Mouse (Mus musculus): ENCODE data around the gene Zdhhc13. TPM values are rescaled to one million over a fixed set of nuclear protein-coding genes. Genes with fewer than 3 reads are reported as not detected.

Zdhhc13 gene
- polyA plus RNA-seq, 1 experiment from 2014 or later = 28.8 TPM

DNA sequence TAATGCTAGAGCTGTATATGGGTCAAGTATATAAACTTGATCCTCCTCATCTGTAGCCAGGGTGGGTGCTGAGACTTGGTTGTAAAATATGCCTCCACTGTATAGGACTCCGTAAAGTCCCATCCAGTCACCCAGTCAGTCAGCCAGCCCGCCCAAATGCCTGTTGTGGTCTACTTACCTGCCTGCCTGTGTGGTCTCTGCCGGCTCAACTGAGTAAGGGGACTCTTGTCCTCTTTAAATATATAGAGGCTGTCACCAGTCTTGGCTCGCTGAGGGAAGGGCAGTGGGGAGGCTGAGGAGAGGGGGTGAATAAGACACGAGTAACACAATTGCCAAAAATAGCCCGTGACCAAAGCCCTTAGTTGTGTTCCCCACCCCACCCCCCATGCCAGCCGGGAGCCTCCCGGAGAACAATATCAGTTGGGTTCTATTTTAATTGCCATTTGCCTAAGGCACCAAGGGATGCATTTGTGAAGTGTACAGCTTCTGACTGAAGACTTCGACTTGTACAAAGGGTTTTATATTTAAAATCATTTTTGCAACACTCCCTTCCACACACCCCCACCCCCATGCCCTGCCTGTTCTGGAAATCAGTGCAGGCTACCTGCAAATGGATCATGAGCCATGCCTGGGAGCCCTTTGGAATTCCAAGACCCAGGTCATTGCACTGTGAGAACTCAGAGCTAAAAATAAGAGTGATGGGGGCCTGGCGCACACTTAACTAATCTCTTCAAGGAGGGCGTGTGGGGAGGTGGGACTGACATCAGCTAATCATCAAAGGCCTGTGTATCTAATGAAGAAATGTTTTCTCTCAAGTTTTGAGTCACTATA is 59.2 kb downstream of the Zdhhc13 start, which contains the start of gene Csrp3:
Gene Csrp3 (minus strand): TSS at position 214 of the 831 bp plus-strand sequence.
- WGBS = 48% methylated on average over 11 of the region's 11 CpGs
- Histone ChIP-seq H3K9ac (no peak within 1 kb of the TSS), H3K4me3 (no peak within 1 kb of the TSS), H3K9me3 (no peaks in the 10 kb centered on the region), H3K4me1 (peaks cover 14% of the 10 kb centered on the region), H3K36me3 (no peaks in the 10 kb centered on the region), H3K4me2 (replicated peaks) (no peak within 1 kb of the TSS), H3K27ac (no peak within 1 kb of the TSS), H3K27me3 (no peaks in the 10 kb centered on the region)
- no peak; the same call in 1 of the 2 replicates for ATAC-seq (ENCODE audit: low FRiP score, low read depth)

GRCm38 (mm10) chr7:48851529-48852104 is 62.8 kb downstream of the Zdhhc13 start:
- no peak for ATAC-seq (ENCODE audit: low FRiP score, low read depth)
- no peak overlapping the region for H3K4me3 ChIP-seq
- H3K27me3 ChIP-seq = no peaks in the 10 kb centered on the region
- no peak overlapping the region for H3K9ac ChIP-seq
- H3K4me1 ChIP-seq = 0 out of 2 replicates have a peak, but pooled peaks cover 4% of the 10 kb centered on the region
- H3K9me3 ChIP-seq = no peaks in the 10 kb centered on the region
- no peak overlapping the region for H3K4me2 ChIP-seq (replicated peaks)
- whole genome bisulfite sequencing = 83% methylated on average over 6 of the region's 6 CpGs
- no peak overlapping the region for H3K27ac ChIP-seq
- H3K36me3 ChIP-seq = no peaks in the 10 kb centered on the region

GRCm38 (mm10) chr7:48853496-48853895 is 64.7 kb downstream of the Zdhhc13 start:
- Histone ChIP-seq H3K27ac (no peak overlapping the region), H3K27me3 (no peaks in the 10 kb centered on the region), H3K4me2 (replicated peaks) (no peak overlapping the region), H3K9ac (no peak overlapping the region), H3K9me3 (no peaks in the 10 kb centered on the region), H3K4me1 (no peaks in the 10 kb centered on the region), H3K36me3 (no peaks in the 10 kb centered on the region), H3K4me3 (no peak overlapping the region)
- WGBS = 85% methylated on average over 13 of the region's 13 CpGs
- no peak for ATAC-seq (ENCODE audit: low FRiP score, low read depth)

DNA sequence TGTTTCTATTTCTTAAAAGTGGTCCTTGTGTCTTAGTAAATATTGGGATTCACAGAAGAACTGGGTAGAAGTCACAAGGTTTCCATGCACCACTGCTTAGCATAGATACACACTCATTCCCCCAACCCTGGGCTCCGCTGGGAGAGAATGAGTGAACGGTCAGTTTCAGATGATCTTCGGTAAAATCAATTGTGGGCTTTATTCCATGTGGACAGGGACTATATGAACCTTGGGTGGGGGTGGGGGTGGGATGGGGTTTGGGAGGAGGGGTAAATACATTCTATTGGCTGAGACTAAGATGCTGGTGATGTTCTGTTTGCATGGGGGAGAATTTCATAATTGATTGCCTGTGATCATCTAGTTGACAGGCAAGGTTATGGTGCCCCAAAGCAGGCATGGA is 66.7 kb downstream of the Zdhhc13 start:
- WGBS = 93% methylated on average over 3 of the region's 3 CpGs
- H3K9me3 ChIP-seq = no peaks in the 10 kb centered on the region
- ATAC-seq (ENCODE audit: low FRiP score, low read depth) = no peak
- no peaks in the 10 kb centered on the region for H3K36me3 ChIP-seq
- no peak overlapping the region for H3K9ac ChIP-seq
- H3K27me3 ChIP-seq = no peaks in the 10 kb centered on the region
- H3K27ac ChIP-seq = no peak overlapping the region
- H3K4me1 ChIP-seq = no peaks in the 10 kb centered on the region
- H3K4me2 ChIP-seq (replicated peaks) = no peak overlapping the region
- H3K4me3 ChIP-seq = no peak overlapping the region

DNA sequence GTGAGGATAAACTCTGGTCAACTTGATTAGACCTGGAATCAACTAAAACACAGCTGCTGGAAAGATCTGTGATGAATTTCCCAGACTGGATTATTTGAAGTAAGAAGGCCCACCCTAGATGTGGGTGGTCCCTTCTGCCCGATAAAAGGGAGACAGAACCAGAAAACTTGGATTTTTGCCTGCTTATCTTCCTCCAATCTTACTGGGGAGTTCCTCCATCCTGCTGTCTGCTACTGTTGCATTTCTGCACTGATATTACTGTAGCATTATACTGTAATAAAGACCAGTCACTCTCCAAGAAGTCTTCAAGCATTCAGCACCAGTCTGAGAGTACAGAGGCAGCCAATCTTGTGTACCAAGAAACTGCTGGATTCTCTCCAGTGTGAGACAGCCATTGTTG is 69.5 kb downstream of the Zdhhc13 start:
- no peak overlapping the region for H3K4me2 ChIP-seq (replicated peaks)
- no peaks in the 10 kb centered on the region for H3K36me3 ChIP-seq
- ATAC-seq (ENCODE audit: low FRiP score, low read depth) = no peak
- H3K4me3 ChIP-seq = no peak overlapping the region
- no peaks in the 10 kb centered on the region for H3K4me1 ChIP-seq
- H3K9ac ChIP-seq = no peak overlapping the region
- H3K27me3 ChIP-seq = no peaks in the 10 kb centered on the region
- no peaks in the 10 kb centered on the region for H3K9me3 ChIP-seq
- no peak overlapping the region for H3K27ac ChIP-seq
- WGBS = 84% methylated on average over 1 of the region's 1 CpGs

- Histone ChIP-seq H3K9me3 (no peaks in the 10 kb centered on the region), H3K27me3 (no peaks in the 10 kb centered on the region), H3K27ac (no peak overlapping the region), H3K4me2 (replicated peaks) (no peak overlapping the region), H3K36me3 (no peaks in the 10 kb centered on the region), H3K9ac (no peak overlapping the region), H3K4me1 (no peaks in the 10 kb centered on the region), H3K4me3 (no peak overlapping the region)
- 90% methylated on average over 4 of the region's 4 CpGs for WGBS
- no peak for ATAC-seq (ENCODE audit: low FRiP score, low read depth)
Measured at GRCm38 (mm10) chr7:48859362-48859761, 70.6 kb downstream of the Zdhhc13 start.

DNA sequence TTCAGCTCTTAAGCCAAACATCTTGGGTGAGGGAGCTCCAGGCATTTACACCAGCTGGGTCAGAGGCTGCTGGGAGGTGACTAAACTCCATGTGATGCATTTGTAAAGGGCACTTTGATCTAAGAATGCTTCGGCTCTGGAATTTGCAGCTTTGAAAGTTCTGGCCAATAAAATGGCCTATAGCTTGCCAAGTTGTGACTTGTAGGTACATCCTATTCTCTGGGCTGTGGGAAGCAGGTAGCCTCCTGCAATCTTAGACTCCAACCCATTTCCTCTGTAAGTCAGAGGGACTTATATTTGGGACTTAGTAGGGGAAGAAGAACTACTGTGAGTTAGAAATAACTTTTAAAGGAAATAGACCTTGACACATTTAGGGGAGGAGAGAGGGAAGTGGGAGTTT is 72.1 kb downstream of the Zdhhc13 start:
- no peaks in the 10 kb centered on the region for H3K4me1 ChIP-seq
- no peaks in the 10 kb centered on the region for H3K27me3 ChIP-seq
- H3K4me2 ChIP-seq (replicated peaks) = no peak overlapping the region
- no peaks in the 10 kb centered on the region for H3K9me3 ChIP-seq
- 8% methylated on average over 1 of the region's 1 CpGs for WGBS
- H3K9ac ChIP-seq = no peak overlapping the region
- peaks cover 9% of the 10 kb centered on the region for H3K36me3 ChIP-seq
- ATAC-seq (ENCODE audit: low FRiP score, low read depth) = no peak
- no peak overlapping the region for H3K27ac ChIP-seq
- H3K4me3 ChIP-seq = no peak overlapping the region

DNA sequence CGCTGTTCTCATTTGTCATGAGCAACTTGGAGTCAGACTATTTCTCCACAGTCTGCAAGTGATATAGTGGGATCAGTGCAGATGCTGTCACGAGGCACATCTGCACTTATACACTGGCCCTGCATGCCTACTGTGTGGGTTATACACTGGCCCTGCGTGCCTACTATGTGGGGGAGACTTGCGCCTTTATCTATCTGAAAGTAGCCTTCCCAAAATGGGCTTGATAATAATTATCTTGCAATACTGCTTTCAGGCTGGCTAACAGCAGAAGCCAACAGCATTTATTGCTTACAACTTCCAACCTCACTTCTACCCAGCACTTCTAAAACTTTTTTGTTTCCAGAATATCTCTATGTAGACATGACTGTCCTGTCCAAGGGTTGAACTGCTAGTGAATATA is 73.0 kb downstream of the Zdhhc13 start:
- Histone ChIP-seq H3K36me3 (peaks cover 16% of the 10 kb centered on the region), H3K4me3 (no peak overlapping the region), H3K9ac (no peak overlapping the region), H3K4me1 (no peaks in the 10 kb centered on the region), H3K27ac (no peak overlapping the region), H3K9me3 (no peaks in the 10 kb centered on the region), H3K27me3 (no peaks in the 10 kb centered on the region), H3K4me2 (replicated peaks) (no peak overlapping the region)
- WGBS = 90% methylated on average over 4 of the region's 4 CpGs
- no peak for ATAC-seq (ENCODE audit: low FRiP score, low read depth)

DNA sequence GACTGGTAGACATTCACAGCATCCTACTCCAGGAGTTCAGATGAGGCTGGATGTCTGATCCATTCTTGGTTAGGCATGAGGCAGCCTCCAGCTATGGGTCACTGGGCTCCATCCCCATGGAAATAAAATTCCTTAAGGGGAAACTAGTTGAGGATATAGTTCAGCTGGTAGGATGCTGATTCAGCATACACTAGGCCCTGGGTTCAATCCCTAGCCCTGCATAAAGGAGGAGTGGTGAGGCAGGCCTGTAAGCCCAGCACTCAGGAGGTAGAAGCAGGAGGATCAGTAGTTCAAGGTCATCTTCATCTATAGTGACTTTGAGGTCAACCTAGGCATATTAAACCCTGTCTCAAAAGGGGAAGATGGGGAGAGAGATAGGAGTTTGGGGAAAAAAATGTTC is 75.4 kb downstream of the Zdhhc13 start:
- no peak for ATAC-seq (ENCODE audit: low FRiP score, low read depth)
- H3K36me3 ChIP-seq = peaks cover 39% of the 10 kb centered on the region
- no peaks in the 10 kb centered on the region for H3K27me3 ChIP-seq
- H3K4me1 ChIP-seq = no peaks in the 10 kb centered on the region
- no peak overlapping the region for H3K4me2 ChIP-seq (replicated peaks)
- H3K4me3 ChIP-seq = no peak overlapping the region
- H3K27ac ChIP-seq = no peak overlapping the region
- H3K9me3 ChIP-seq = no peaks in the 10 kb centered on the region
- no peak overlapping the region for H3K9ac ChIP-seq

DNA sequence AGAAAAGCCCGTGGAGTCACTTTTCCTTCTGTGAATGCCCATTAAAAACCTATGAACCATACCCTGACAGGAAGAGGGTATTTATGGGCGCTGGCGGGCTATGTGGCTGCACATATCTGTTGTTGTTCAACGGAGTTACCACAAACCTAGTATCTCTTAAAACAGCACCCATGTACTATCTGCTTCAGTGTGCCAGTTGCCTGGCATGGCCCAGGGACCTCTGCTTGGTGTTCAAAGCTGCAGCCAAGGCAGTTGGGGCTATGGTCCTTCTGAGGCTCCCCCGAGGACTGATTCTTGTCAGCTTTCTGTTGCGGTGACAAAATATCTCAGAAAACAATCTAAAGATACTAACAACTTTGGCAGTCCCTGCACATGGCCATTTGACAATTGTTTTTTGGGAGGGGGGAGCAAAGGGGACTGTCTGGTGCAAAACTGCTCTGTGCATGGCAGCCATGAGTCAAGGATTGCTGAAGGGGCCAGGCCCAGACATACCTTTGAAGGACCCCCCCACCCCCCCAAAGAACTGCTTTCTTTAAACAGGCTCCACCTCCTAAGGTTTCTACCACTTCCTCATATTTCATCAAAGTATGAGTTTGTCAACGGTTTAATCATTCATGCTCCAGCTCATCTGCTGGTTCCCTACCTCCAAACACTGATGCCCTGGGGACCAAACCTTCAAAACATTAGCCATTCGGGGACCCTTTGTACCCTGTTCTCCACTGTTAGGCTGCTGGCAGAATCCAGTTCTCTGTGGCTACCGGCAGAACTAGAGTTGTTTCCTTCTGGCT is 76.1 kb downstream of the Zdhhc13 start:
- H3K36me3 ChIP-seq = peaks cover 45% of the 10 kb centered on the region
- H3K27me3 ChIP-seq = no peaks in the 10 kb centered on the region
- no peak overlapping the region for H3K4me3 ChIP-seq
- no peaks in the 10 kb centered on the region for H3K4me1 ChIP-seq
- H3K4me2 ChIP-seq (replicated peaks) = no peak overlapping the region
- H3K9ac ChIP-seq = no peak overlapping the region
- WGBS = 89% methylated on average over 9 of the region's 9 CpGs
- H3K27ac ChIP-seq = no peak overlapping the region
- ATAC-seq (ENCODE audit: low FRiP score, low read depth) = no peak
- H3K9me3 ChIP-seq = no peaks in the 10 kb centered on the region

DNA sequence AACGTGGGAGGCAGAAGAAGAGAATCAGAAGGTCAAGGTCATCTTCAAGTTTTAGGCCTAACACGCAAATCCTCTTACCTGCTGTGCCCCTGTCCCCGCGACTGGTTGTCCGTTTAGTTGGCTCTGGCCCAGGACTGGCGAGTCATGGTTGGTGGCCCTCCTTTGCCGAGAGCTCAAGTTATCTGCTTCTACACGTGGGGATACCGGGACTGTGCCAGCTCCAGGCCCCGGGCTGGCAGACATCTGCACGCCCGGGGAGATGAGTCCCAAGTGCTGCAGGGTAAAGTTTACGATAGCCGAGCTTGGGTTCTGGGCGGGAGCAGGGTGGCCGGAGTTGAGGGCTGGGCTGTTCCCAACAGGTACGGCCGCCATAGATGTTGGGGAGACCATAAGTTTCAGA is 78.8 kb downstream of the Zdhhc13 start:
- Histone ChIP-seq H3K4me2 (replicated peaks) (no peak overlapping the region), H3K9ac (no peak overlapping the region), H3K27ac (no peak overlapping the region), H3K27me3 (no peaks in the 10 kb centered on the region), H3K4me1 (no peaks in the 10 kb centered on the region), H3K4me3 (no peak overlapping the region), H3K36me3 (peaks cover 72% of the 10 kb centered on the region), H3K9me3 (no peaks in the 10 kb centered on the region)
- 93% methylated on average over 18 of the region's 18 CpGs for WGBS
- no peak for ATAC-seq (ENCODE audit: low FRiP score, low read depth)

DNA sequence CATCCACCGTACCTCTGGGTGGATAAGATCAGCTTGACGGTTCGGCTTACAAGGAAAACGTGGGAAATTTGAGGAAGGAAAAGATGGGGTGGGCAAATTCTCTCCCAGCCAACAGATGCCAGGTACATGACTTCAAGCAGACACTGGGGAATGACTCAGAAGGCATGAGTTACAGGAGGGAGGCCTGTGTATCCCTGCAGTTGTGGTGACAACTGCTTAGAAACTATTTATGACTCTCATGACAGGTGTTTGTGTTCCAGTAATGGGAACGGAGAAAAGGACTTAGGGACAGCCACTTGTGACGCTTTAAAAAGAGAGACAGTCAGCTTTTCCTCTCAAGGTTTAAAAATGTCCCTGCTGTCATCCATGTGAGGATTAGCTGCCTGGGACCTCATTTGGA is 81.3 kb downstream of the Zdhhc13 start:
- H3K9ac ChIP-seq = no peak overlapping the region
- 76% methylated on average over 6 of the region's 6 CpGs for WGBS

More for the DNA sequence above, 81.3 kb downstream of the Zdhhc13 start:
- Histone ChIP-seq H3K27me3 (no peaks in the 10 kb centered on the region), H3K4me1 (no peaks in the 10 kb centered on the region), H3K4me2 (replicated peaks) (no peak overlapping the region), H3K9me3 (no peaks in the 10 kb centered on the region), H3K27ac (no peak overlapping the region), H3K4me3 (no peak overlapping the region), H3K36me3 (peaks cover 96% of the 10 kb centered on the region)
- ATAC-seq (ENCODE audit: low FRiP score, low read depth) = no peak

Data from limb, embryonic 13.5 days (tissue).